Mouse (Mus musculus) cerebellum, adult 2 months (tissue): Measurements from ENCODE around the gene Rabgap1l.
"Not testable (repeated sequence)": the region's sequence is repeated elsewhere in the genome, so short reads cannot be mapped to it uniquely, and the experiment has no call there.

Source experiments
- CTCF ChIP-seq: fragments of 200-500 bp; IDR thresholded peaks from 2 replicates; pipeline ENCODE4 v1.5.1; 2011; ENCODE audit warnings: low read depth, mild to moderate bottlenecking, control low read depth, low read length, moderate library complexity, borderline replicate concordance; ENCODE audit not compliant: insufficient read depth
- POLR2A ChIP-seq: fragments of 200-500 bp; IDR thresholded peaks from 2 replicates; pipeline ENCODE4 v1.6.1; 2011; ENCODE audit warnings: low read length, control low read depth, borderline replicate concordance; ENCODE audit not compliant: insufficient read depth

- TF ChIP-seq CTCF, POLR2A: not testable (repeated sequence)
Observed at GRCm38 (mm10) chr1:160409689-160410088, 383.3 kb downstream of the Rabgap1l start.
